Mouse (Mus musculus) forebrain, postnatal 0 days (tissue): ENCODE results near the gene Abca14. TPM values are rescaled to one million over a fixed set of nuclear protein-coding genes. Genes with fewer than 3 reads are reported as not detected.

Experiments used
- ATAC-seq: fragments of 200-750 bp; cut with Nextera tagmentation; 2 replicates; pipeline ENCODE4 v1.8.0; 2017; ENCODE audit warnings: mild to moderate bottlenecking, moderate library complexity
- DNase-seq: peaks from one replicate; pipeline ENCODE4 v3.0.0-alpha.2; 2015
- H3K27ac ChIP-seq: fragments of 300-500 bp; sonication (generic); 2 replicates; pipeline ENCODE4 v1.5.1; 2014; ENCODE audit warnings: low read depth, mild to moderate bottlenecking, antibody characterized with exemption, low read length, moderate library complexity, mixed read lengths
- H3K27me3 ChIP-seq: fragments of 300-500 bp; sonication (generic); 2 replicates; pipeline ENCODE4 v1.6.1; 2014; ENCODE audit warnings: mild to moderate bottlenecking, low read length, mixed read lengths; ENCODE audit not compliant: insufficient read depth
- H3K36me3 ChIP-seq: fragments of 300-500 bp; sonication (generic); 2 replicates; pipeline ENCODE4 v1.6.1; 2014; ENCODE audit warnings: mild to moderate bottlenecking, moderate library complexity; ENCODE audit not compliant: insufficient read depth
- H3K4me1 ChIP-seq: fragments of 300-500 bp; sonication (generic); 2 replicates; pipeline ENCODE4 v1.6.1; 2014; ENCODE audit warnings: antibody characterized with exemption; ENCODE audit not compliant: insufficient read depth
- H3K4me2 ChIP-seq: fragments of 300-500 bp; sonication (generic); 2 replicates; pipeline ENCODE4 v1.6.1; 2014; ENCODE audit warnings: low read depth, mild to moderate bottlenecking, moderate library complexity
- H3K4me3 ChIP-seq: fragments of 300-500 bp; sonication (generic); 2 replicates; pipeline ENCODE4 v1.5.1; 2014; ENCODE audit warnings: low read depth, low read length, mixed read lengths
- H3K9ac ChIP-seq: fragments of 300-500 bp; sonication (generic); 2 replicates; pipeline ENCODE4 v1.6.1; 2014; ENCODE audit warnings: mild to moderate bottlenecking
- H3K9me3 ChIP-seq: fragments of 300-500 bp; sonication (generic); 2 replicates; pipeline ENCODE4 v1.6.1; 2016; ENCODE audit warnings: low read length
- CTCF ChIP-seq: sonication (generic); IDR thresholded peaks from 2 replicates; pipeline ENCODE4 v1.5.1; 2016; ENCODE audit warnings: antibody characterized with exemption, control low read depth, low read depth
- WGBS: fragments of 180-500 bp; shearing (Covaris S2); extraction: QIAGEN DNeasy Blood & Tissue Kit; methylation state at CpG from one replicate; pipeline ENCODE4 v1.1.7; 2014; 5-methylcytosine and 5-hydroxymethylcytosine counted together
- polyA plus RNA-seq: library from polyadenylated mRNA; unstranded; fragments of >200 nt; fragmentation: Nextera tagmentation; extraction: Ambion mirVana; gene quantifications from 2 replicates; pipeline ENCODE4 v1.2.1, GENCODE M21; 2015
- total RNA-seq: library from RNA; depleted of rRNA; stranded (reverse); fragments of >200 nt; gene quantifications from 2 replicates; pipeline ENCODE4 v1.2.3, GENCODE M21; 2014

Abca14 gene
- total and polyA plus RNA-seq, 2 experiments from 2014 or later: 0.24 TPM; not detected in 1

DNA sequence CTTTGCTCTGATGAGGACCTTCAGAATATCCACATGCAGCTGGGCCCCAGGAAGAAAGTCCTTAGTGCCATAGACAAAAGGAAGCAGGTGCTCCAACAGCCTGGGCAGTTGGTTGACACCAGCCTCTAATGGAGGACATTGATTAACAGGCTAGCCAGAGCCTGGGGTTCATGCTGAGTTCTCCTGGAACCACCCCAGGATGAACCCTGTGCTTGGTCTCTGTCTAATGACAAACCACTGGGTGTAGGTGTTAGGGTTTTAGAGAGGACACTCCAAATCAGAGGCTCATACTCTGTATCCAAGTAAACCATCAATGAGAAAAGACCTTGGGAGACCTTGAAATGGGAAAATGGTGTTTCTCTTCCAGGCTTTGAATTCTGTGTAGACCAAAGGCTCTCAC, 20.9 kb upstream of the Abca14 start:
- DNase-seq: no peak
- ATAC-seq: no peak
- no peak overlapping the region for H3K4me3 ChIP-seq
- no peaks in the 10 kb centered on the region for H3K27me3 ChIP-seq
- no peaks in the 10 kb centered on the region for H3K4me1 ChIP-seq
- no peaks in the 10 kb centered on the region for H3K9me3 ChIP-seq
- H3K9ac ChIP-seq: no peak overlapping the region
- no peak for TF ChIP-seq CTCF
- H3K4me2 ChIP-seq: no peak overlapping the region
- no peaks in the 10 kb centered on the region for H3K36me3 ChIP-seq
- H3K27ac ChIP-seq: no peak overlapping the region

DNA sequence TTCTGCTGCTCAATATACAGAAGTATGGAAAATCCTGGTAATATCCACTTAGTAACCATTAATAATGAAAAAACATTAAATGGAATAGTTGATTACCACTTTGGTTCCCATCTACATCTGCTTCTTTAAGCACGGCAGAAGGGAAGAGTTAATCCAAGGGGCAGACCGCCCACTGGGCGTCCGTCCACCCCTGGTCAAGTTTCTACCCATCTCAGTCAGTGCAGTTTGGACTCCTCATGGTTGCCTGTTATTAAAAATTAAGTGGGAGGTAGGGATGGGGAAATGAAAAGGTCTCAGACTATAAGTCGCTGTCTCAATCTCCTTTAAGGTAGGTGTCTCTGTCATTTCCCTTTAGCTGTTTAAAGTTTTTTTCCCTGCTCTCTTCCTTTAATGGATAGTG, 14.8 kb upstream of the Abca14 start:
- no peaks in the 10 kb centered on the region for H3K27me3 ChIP-seq
- H3K27ac ChIP-seq: no peak overlapping the region
- H3K9ac ChIP-seq: no peak overlapping the region
- ATAC-seq (no peak), DNase-seq (no peak)
- H3K4me3 ChIP-seq: no peak overlapping the region
- 84% methylated on average over 5 of the region's 5 CpGs for WGBS
- H3K36me3 ChIP-seq: no peaks in the 10 kb centered on the region
- no peak overlapping the region for H3K4me2 ChIP-seq
- H3K9me3 ChIP-seq: no peaks in the 10 kb centered on the region
- TF ChIP-seq CTCF: no peak
- H3K4me1 ChIP-seq: peaks cover 9% of the 10 kb centered on the region; the same call in 1 of the 2 replicates

- no peak for TF ChIP-seq CTCF
- peaks cover 9% of the 10 kb centered on the region; the same call in 1 of the 2 replicates for H3K4me1 ChIP-seq
- H3K9me3 ChIP-seq: no peaks in the 10 kb centered on the region
- no peak overlapping the region for H3K4me3 ChIP-seq
- ATAC-seq (no peak), DNase-seq (no peak)
- H3K27me3 ChIP-seq: no peaks in the 10 kb centered on the region
- no peak overlapping the region for H3K4me2 ChIP-seq
- no peaks in the 10 kb centered on the region for H3K36me3 ChIP-seq
- no peak overlapping the region for H3K9ac ChIP-seq
- WGBS: 60% methylated on average over 8 of the region's 8 CpGs
- no peak overlapping the region for H3K27ac ChIP-seq
Measured at GRCm38 (mm10) chr7:120189369-120190149, 14.2 kb upstream of the Abca14 start.

DNA sequence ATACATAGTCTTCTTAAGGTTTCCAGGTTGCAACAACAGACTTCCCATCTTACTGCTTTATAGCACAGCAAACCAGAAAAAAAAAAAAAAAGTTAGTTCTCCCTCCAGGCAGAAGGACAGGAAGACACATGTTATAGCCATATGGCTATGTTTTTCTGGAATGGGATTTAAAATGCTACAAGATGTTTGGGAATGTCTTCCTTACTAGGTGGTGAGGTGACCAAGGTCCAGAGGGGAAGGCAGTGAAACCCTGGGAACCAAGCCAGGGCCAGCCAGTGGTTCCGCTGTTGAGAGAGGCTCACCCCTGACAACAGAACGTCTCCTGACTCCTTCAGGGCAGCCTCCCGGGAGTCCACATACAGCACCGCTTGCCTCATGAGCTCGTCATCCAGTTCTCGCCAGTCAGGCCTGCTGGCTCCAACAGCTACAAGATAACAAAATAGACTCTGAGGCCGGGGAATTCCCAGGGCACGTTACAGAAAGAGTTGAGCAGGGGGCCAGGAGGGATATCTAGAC, 13.6 kb upstream of the Abca14 start:
- H3K9ac ChIP-seq: no peak overlapping the region
- peak; percentile 34 for DNase-seq

GRCm38 (mm10) chr7:120192207-120192606, 11.6 kb upstream of the Abca14 start:
- no peaks in the 10 kb centered on the region for H3K9me3 ChIP-seq
- H3K4me2 ChIP-seq: no peak overlapping the region
- no peak overlapping the region for H3K9ac ChIP-seq
- no peak for DNase-seq
- H3K4me1 ChIP-seq: peaks cover 9% of the 10 kb centered on the region; the same call in 1 of the 2 replicates
- 51% methylated on average over 3 of the region's 3 CpGs for WGBS
- no peak for ATAC-seq
- TF ChIP-seq CTCF: no peak
- H3K27me3 ChIP-seq: no peaks in the 10 kb centered on the region
- H3K27ac ChIP-seq: no peak overlapping the region
- H3K36me3 ChIP-seq: no peaks in the 10 kb centered on the region
- no peak overlapping the region for H3K4me3 ChIP-seq

More for the DNA sequence above, 13.6 kb upstream of the Abca14 start:
- Histone ChIP-seq H3K4me1 (peaks cover 9% of the 10 kb centered on the region; the same call in 1 of the 2 replicates), H3K4me3 (no peak overlapping the region), H3K36me3 (no peaks in the 10 kb centered on the region), H3K27me3 (no peaks in the 10 kb centered on the region), H3K27ac (no peak overlapping the region), H3K4me2 (no peak overlapping the region), H3K9me3 (no peaks in the 10 kb centered on the region)
- peak; percentile 45; the same call in 1 of the 2 replicates for ATAC-seq
- TF ChIP-seq CTCF: no peak
- WGBS: 53% methylated on average over 8 of the region's 8 CpGs

- H3K9me3 ChIP-seq: no peaks in the 10 kb centered on the region
- no peak for DNase-seq
- no peak for ATAC-seq
- no peak overlapping the region for H3K27ac ChIP-seq
- H3K9ac ChIP-seq: no peak overlapping the region
- TF ChIP-seq CTCF: no peak
- 85% methylated on average over 6 of the region's 6 CpGs for WGBS
- no peaks in the 10 kb centered on the region for H3K27me3 ChIP-seq
- H3K36me3 ChIP-seq: no peaks in the 10 kb centered on the region
- H3K4me1 ChIP-seq: peaks cover 9% of the 10 kb centered on the region; the same call in 1 of the 2 replicates
- H3K4me2 ChIP-seq: no peak overlapping the region
- no peak overlapping the region for H3K4me3 ChIP-seq
Measured at GRCm38 (mm10) chr7:120192816-120193215, 10.9 kb upstream of the Abca14 start.

GRCm38 (mm10) chr7:120195207-120195606, 8.6 kb upstream of the Abca14 start:
- peaks cover 8% of the 10 kb centered on the region for H3K27me3 ChIP-seq

More at GRCm38 (mm10) chr7:120195207-120195606, 8.6 kb upstream of the Abca14 start:
- Histone ChIP-seq H3K4me1 (no peaks in the 10 kb centered on the region; the same call in 1 of the 2 replicates), H3K9ac (no peak overlapping the region), H3K4me3 (no peak overlapping the region), H3K27ac (no peak overlapping the region), H3K36me3 (no peaks in the 10 kb centered on the region), H3K4me2 (no peak overlapping the region), H3K9me3 (no peaks in the 10 kb centered on the region)
- 50% methylated on average over 4 of the region's 4 CpGs for WGBS
- TF ChIP-seq CTCF: no peak
- DNase-seq (peak; percentile 40), ATAC-seq (peak; percentile 74)
